Comparison of ENCODE assay signal across 16 mouse cellular contexts in the genomic region with DNA sequence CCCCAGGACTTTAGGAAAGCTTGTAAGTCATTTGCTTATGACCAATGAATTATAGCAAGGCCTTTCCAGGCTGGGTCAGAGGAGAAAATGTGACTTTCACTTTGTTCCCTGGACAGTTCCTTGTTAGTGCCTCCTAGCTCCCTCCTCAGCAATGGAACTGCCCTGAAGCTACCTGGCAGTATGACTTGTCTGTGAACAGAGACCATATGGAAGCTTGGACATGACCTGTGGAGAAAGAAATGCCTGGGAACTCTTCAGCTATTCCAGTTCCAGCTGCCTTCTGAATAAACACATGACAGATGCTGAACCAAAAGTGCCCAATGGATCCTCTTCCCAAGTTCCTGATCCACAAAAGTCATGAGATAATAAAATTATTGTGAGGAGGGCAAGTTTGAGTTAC. TPM values are rescaled to one million over a fixed set of nuclear protein-coding genes. Genes with fewer than 3 reads are reported as not detected.
DNase-seq lines count a peak whose midpoint lies in the region; TF ChIP-seq lines count a peak whose summit lies in the region.
"Had no signal": no experiment of that assay in that cellular context is flagged by ENCODE, and none has a peak within 500 bp of the region (broad histone marks: within the 10 kb centered on the region; RNA-seq: fewer than 3 reads in every experiment).

No protein-coding gene starts in this region.

- intact Hi-C loops in left cerebral cortex, postnatal 4 days (cut with DNase I): no loop called here

- TF ChIP-seq CTCF in layer of hippocampus, adult 2 months (conservative IDR thresholded peaks at IDR 0.05): no peak

- DNase-seq in cerebellum, adult 9-10 months: peak; percentile 43
- DNase-seq in cerebellum, adult 11 months: no peak
- DNase-seq in layer of hippocampus, adult 2 months (ENCODE audit: low spot score in 2 of 2): no peak
- no peak for DNase-seq in layer of hippocampus, adult 8-10 months (ENCODE audit: low spot score in 2 of 2)
- DNase-seq in adipocyte (ENCODE audit: low spot score): peak; percentile 31
- DNase-seq in cerebellum, postnatal 36 days: peak; percentile 7 to 18
- no peak for DNase-seq in left cerebral cortex, postnatal 4 days
- DNase-seq: adrenal gland, adult 8-10 months; adrenal gland, postnatal 36 days; gastrocnemius, postnatal 10 days had no signal

- no peak overlapping the region for H3K4me3 ChIP-seq in layer of hippocampus, adult 2 months
- H3K4me3 ChIP-seq: embryonic facial prominence, embryonic 13.5 days; forebrain, embryonic 12.5 days; heart, embryonic 12.5 days; hindbrain, embryonic 10.5 days; intestine, embryonic 15.5 days had no signal

- H3K27ac ChIP-seq in layer of hippocampus, adult 2 months: peak overlapping the region; percentile 36; the same call in 1 of the 2 replicates
- H3K27ac ChIP-seq: embryonic facial prominence, embryonic 13.5 days; forebrain, embryonic 12.5 days; hindbrain, embryonic 10.5 days; hindbrain, embryonic 14.5 days; intestine, embryonic 15.5 days had no signal

RNA-seq across cellular contexts. Expression of a gene that starts 12.5 kb away (rescaled TPM):
- 10 to 100 TPM; 29.6 to 31.1 TPM for total RNA-seq in layer of hippocampus, adult 2 months (2021)
- total RNA-seq in layer of hippocampus, adult 8-10 months (2022): 10 to 100 TPM; 26.1 to 32.9 (median 28.6) TPM
- 10 to 100 TPM; 45.6 to 48.6 TPM for total RNA-seq in left cerebral cortex, postnatal 4 days (2021)

Comparison
In these comparisons a context has a peak if more than half of its experiments do, and no peak if none do; other contexts are left out.
1. DNase-seq: peak in cerebellum, adult 9-10 months (single experiment), adipocyte (single experiment) and cerebellum, postnatal 36 days (2 of 2); none in cerebellum, adult 11 months (single experiment), layer of hippocampus, adult 2 months (0 of 2), layer of hippocampus, adult 8-10 months (0 of 2) and left cerebral cortex, postnatal 4 days (single experiment).